Comparison of ENCODE assay signal across 13 mouse cellular contexts in genomic region chr6:125992731-125993130, GRCm38 (mm10).
DNase-seq lines count a peak whose midpoint lies in the region; ATAC-seq and TF ChIP-seq lines count a peak whose summit lies in the region.
"Had no signal": no experiment of that assay in that cellular context is flagged by ENCODE, and none has a peak within 500 bp of the region (broad histone marks: within the 10 kb centered on the region; RNA-seq: fewer than 3 reads in every experiment).

No protein-coding gene starts in this region.

- no peak for TF ChIP-seq CTCF in lung, adult 2 months (IDR thresholded peaks at IDR 0.05; ENCODE audit: insufficient read depth, low read length)

- no peak for ATAC-seq in heart, embryonic 11.5 days (replicated peaks; ENCODE audit: insufficient number of reproducible peaks, low FRiP score, low TSS enrichment)
- ATAC-seq: forebrain, embryonic 14.5 days had no signal

- H3K4me1 ChIP-seq in heart, embryonic 11.5 days (ENCODE audit: control insufficient read depth, insufficient read depth, low read length), result no peaks in the 10 kb centered on the region
- no peaks in the 10 kb centered on the region; the same call in none of the 2 replicates for H3K4me1 ChIP-seq in lung, adult 2 months (ENCODE audit: control insufficient read depth, insufficient read depth, low read length)
- H3K4me1 ChIP-seq: liver, embryonic 15.5 days had no signal

- no peaks in the 10 kb centered on the region for H3K27me3 ChIP-seq in heart, embryonic 11.5 days (ENCODE audit: control insufficient read depth, insufficient read depth, low read length)
- H3K27me3 ChIP-seq: liver, embryonic 15.5 days had no signal

- WGBS in heart, embryonic 11.5 days (ENCODE audit: insufficient replicate concordance), result 38% methylated on average over 6 of the region's 6 CpGs
- WGBS in lung, adult 2 months, result 36% methylated on average over 6 of the region's 6 CpGs

- no peak overlapping the region for H3K4me2 ChIP-seq in heart, embryonic 11.5 days
- H3K4me2 ChIP-seq: liver, embryonic 15.5 days had no signal

- H3K27ac ChIP-seq in heart, embryonic 11.5 days (ENCODE audit: low read depth, low read length), result no peak overlapping the region
- H3K27ac ChIP-seq: hindbrain, embryonic 10.5 days; liver, embryonic 15.5 days had no signal

- H3K9me3 ChIP-seq in heart, embryonic 11.5 days (replicated peaks; ENCODE audit: control insufficient read depth, low read length), result no peaks in the 10 kb centered on the region
- H3K9me3 ChIP-seq: hindbrain, embryonic 10.5 days; liver, embryonic 15.5 days had no signal

- TF ChIP-seq POLR2A in lung, adult 2 months (IDR thresholded peaks at IDR 0.05; ENCODE audit: borderline replicate concordance, extremely low read depth, low read depth, low read length), result no peak

- no peak overlapping the region for H3K9ac ChIP-seq in heart, embryonic 11.5 days (ENCODE audit: low read depth, low read length)
- H3K9ac ChIP-seq: liver, embryonic 15.5 days had no signal

- no peaks in the 10 kb centered on the region for H3K36me3 ChIP-seq in heart, embryonic 11.5 days (ENCODE audit: control insufficient read depth, insufficient read depth, low read length)
- H3K36me3 ChIP-seq: hindbrain, embryonic 10.5 days; liver, embryonic 15.5 days had no signal

- H3K4me3 ChIP-seq in heart, embryonic 11.5 days (ENCODE audit: low read depth, low read length), result no peak overlapping the region
- H3K4me3 ChIP-seq in lung, adult 2 months (replicated peaks; ENCODE audit: extremely low read depth, low read depth, low read length), result no peak overlapping the region
- H3K4me3 ChIP-seq: hindbrain, embryonic 10.5 days; liver, embryonic 15.5 days had no signal

- DNase-seq in heart, adult 11 months, result peak; percentile 95
- DNase-seq in lung, postnatal 10 days, result peak; percentile 39
- DNase-seq in lung, adult 2 months, result no peak
- peak; percentile 41 for DNase-seq in heart, postnatal 4 days
- peak; percentile 44 to 55 for DNase-seq in kidney, postnatal 4 days
- DNase-seq in adipocyte (ENCODE audit: low spot score), result no peak
- no peak for DNase-seq in frontal cortex, postnatal 14 days (ENCODE audit: low spot score in 2 of 2)
- DNase-seq: cerebellum, adult 18-20 months; gastrocnemius, postnatal 25 days had no signal

Comparison
In these comparisons a context has a peak if more than half of its experiments do, and no peak if none do; other contexts are left out.
1. DNase-seq: peak in heart, adult 11 months (single experiment), lung, postnatal 10 days (single experiment), heart, postnatal 4 days (single experiment) and kidney, postnatal 4 days (2 of 2); none in lung, adult 2 months (single experiment), adipocyte (single experiment) and frontal cortex, postnatal 14 days (0 of 2).